Mouse (Mus musculus) gastrocnemius, postnatal 25 days (tissue): ENCODE data around the gene Bcap31. TPM values are rescaled to one million over a fixed set of nuclear protein-coding genes. Genes with fewer than 3 reads are reported as not detected.

Experiments used
- DNase-seq: peaks from one replicate; pipeline ENCODE4 v3.0.0; 2022
- total RNA-seq, 2 experiments: library from RNA; stranded (reverse); gene quantifications; 1 replicate in 1 of 2; 2 replicates in 1 of 2; pipeline ENCODE4 v1.2.3; 2021

The Bcap31 gene
- total RNA-seq, 2 experiments from 2014 or later = 45.9 to 58.5 TPM

- DNase-seq = no peak
These were observed 31.8 kb downstream of the Bcap31 start for GRCm38 (mm10) chrX:73684156-73684555.

GRCm38 (mm10) chrX:73676668-73677067 is 39.3 kb downstream of the Bcap31 start:
- DNase-seq = no peak

GRCm38 (mm10) chrX:73675231-73675630 is 40.7 kb downstream of the Bcap31 start:
- DNase-seq = no peak

- DNase-seq = peak; percentile 61
These were observed 41.9 kb downstream of the Bcap31 start for GRCm38 (mm10) chrX:73673968-73674661.

- no peak for DNase-seq
These were observed 42.4 kb downstream of the Bcap31 start for GRCm38 (mm10) chrX:73673619-73673967.

- peak; percentile 71 for DNase-seq
These were observed 42.9 kb downstream of the Bcap31 start, which contains the start of gene Slc6a8 for GRCm38 (mm10) chrX:73672879-73673618. Gene Slc6a8 (plus strand): TSS chrX:73673150.

- no peak for DNase-seq
These were observed 43.9 kb downstream of the Bcap31 start for GRCm38 (mm10) chrX:73672031-73672431.

- DNase-seq = no peak
These were observed 52.8 kb downstream of the Bcap31 start for GRCm38 (mm10) chrX:73663143-73663542.

- DNase-seq = no peak
These were observed 55.7 kb downstream of the Bcap31 start for GRCm38 (mm10) chrX:73660284-73660665.

GRCm38 (mm10) chrX:73659575-73660283 is 56.2 kb downstream of the Bcap31 start, which contains the start of gene Pnck:
Gene Pnck (minus strand): TSS chrX:73660117.
- no peak for DNase-seq

- DNase-seq = no peak
These were observed 56.9 kb downstream of the Bcap31 start for GRCm38 (mm10) chrX:73658936-73659574.

GRCm38 (mm10) chrX:73658391-73658790 is 57.6 kb downstream of the Bcap31 start:
- DNase-seq = no peak

GRCm38 (mm10) chrX:73655529-73655928 is 60.4 kb downstream of the Bcap31 start:
- DNase-seq = no peak

- DNase-seq = no peak
These were observed 61.8 kb downstream of the Bcap31 start for GRCm38 (mm10) chrX:73654177-73654576.

- no peak for DNase-seq
These were observed 62.6 kb downstream of the Bcap31 start for GRCm38 (mm10) chrX:73653392-73653791.

- DNase-seq = no peak
These were observed 65.1 kb downstream of the Bcap31 start for GRCm38 (mm10) chrX:73650869-73651268.

- DNase-seq = no peak
These were observed 70.9 kb downstream of the Bcap31 start for GRCm38 (mm10) chrX:73645121-73645520.

GRCm38 (mm10) chrX:73639901-73640469 is 76.0 kb downstream of the Bcap31 start:
- DNase-seq = no peak

GRCm38 (mm10) chrX:73639255-73639675 is 76.7 kb downstream of the Bcap31 start, which contains the start of gene Dusp9:
Gene Dusp9 (plus strand): TSS chrX:73639419.
- no peak for DNase-seq

- DNase-seq = no peak
These were observed 78.6 kb downstream of the Bcap31 start for GRCm38 (mm10) chrX:73637415-73637814.
